Mouse (Mus musculus) MEL (cell line): ENCODE measurements at regions not wholly inside any gene's neighbourhood (a gene's known extent, or its start where the extent isn't known, plus 50 kb on each side); places are given as distances from the start of the nearest gene placed in this dataset.
"Not testable (repeated sequence)": the region's sequence is repeated elsewhere in the genome, so short reads cannot be mapped to it uniquely, and the experiment has no call there.

Experiments used
- CTCF ChIP-seq, 3 experiments: IDR thresholded peaks in 2 of 3; conservative IDR thresholded peaks in 1 of 3; 2 replicates each; pipeline ENCODE4 v1.5.1; 2011 to 2012; ENCODE audit warnings: low read length in 3 of 3, low read depth in 2 of 3, mild to moderate bottlenecking in 2 of 3, improper control_type of control experiment in 1 of 3, inconsistent platforms in 1 of 3, mixed read lengths in 1 of 3, moderate library complexity in 1 of 3; ENCODE audit not compliant: control insufficient read depth in 1 of 3, insufficient read depth in 1 of 3, poor library complexity in 1 of 3, severe bottlenecking in 1 of 3
- JUND ChIP-seq: IDR thresholded peaks from 2 replicates; pipeline ENCODE4 v1.6.1; 2011; ENCODE audit warnings: low read depth, mild to moderate bottlenecking, improper control_type of control experiment, low read length
- ZNF384 ChIP-seq: IDR thresholded peaks from 2 replicates; pipeline ENCODE4 v1.6.1; 2012; ENCODE audit warnings: low read depth, mild to moderate bottlenecking, inconsistent platforms, low read length, improper control_type of control experiment

- not testable (repeated sequence) for TF ChIP-seq CTCF (IDR thresholded peaks at IDR 0.05 in 2 of 3, conservative IDR thresholded peaks at IDR 0.05 in 1 of 3; ENCODE audit: control insufficient read depth in 1 of 3, insufficient read depth in 1 of 3, low read depth in 2 of 3, low read length in 3 of 3, poor library complexity in 1 of 3, severe bottlenecking in 1 of 3); JUND; ZNF384
These were observed 1590.1 kb upstream of the Tacstd2 start for GRCm38 (mm10) chr6:69125669-69126068.
